7 mouse cellular contexts compared by ENCODE assay signal in the genomic region with DNA sequence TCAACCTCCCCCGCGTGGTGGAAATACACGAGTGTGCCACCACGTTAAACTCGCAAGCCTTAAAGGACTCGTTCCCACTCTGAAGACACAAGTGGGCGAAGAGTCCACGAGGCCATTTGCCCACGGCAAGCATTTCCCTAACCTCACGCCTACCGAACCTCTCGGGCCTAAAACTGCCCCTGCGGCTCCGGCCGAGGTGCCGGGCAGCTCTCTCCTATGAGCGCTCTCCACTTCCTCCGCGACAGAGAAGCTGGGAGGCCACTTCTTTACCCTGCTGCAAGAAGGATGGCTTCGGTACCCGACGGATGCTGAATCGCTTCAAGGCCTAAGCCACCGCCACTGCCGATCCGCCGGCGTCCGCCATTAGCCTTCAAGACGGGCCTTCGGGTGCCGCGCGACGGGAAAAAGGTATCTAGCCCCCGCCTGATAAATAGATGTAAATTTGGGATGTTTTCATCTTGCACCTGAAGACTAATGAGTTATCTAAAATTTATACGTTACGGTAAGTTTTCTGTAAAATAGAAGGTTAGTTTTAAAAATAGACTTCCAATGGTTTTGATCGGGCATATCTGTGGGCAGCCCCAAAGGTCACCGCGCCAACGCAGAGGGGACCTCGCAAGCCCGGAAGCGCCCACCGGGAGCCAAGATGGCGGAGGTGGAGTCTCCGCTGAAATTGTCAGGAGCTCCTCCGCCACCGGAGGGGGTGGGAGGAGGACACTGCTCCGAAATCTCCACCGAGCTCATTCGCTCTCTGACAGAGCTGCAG. TPM values are rescaled to one million over a fixed set of nuclear protein-coding genes. Genes with fewer than 3 reads are reported as not detected.
DNase-seq lines count a peak whose midpoint lies in the region; ATAC-seq lines count a peak whose summit lies in the region.

A gene (plus strand): TSS at position 196 of the 766 bp plus-strand sequence.
A gene (minus strand): TSS at position 383 of the 766 bp plus-strand sequence.

- peak within 1 kb of the TSS; percentile 77 for H3K4me2 ChIP-seq in midbrain, embryonic 13.5 days (replicated peaks)

- no peaks in the 10 kb centered on the region for H3K9me3 ChIP-seq in embryonic facial prominence, embryonic 10.5 days
- H3K9me3 ChIP-seq in limb, embryonic 10.5 days (replicated peaks) = no peaks in the 10 kb centered on the region
- no peaks in the 10 kb centered on the region for H3K9me3 ChIP-seq in midbrain, embryonic 13.5 days

- H3K9ac ChIP-seq in midbrain, embryonic 13.5 days (replicated peaks) = peak within 1 kb of the TSS; percentile 97

- peaks cover 54% of the 10 kb centered on the region for H3K36me3 ChIP-seq in embryonic facial prominence, embryonic 10.5 days (replicated peaks)
- H3K36me3 ChIP-seq in limb, embryonic 10.5 days = peaks cover 59% of the 10 kb centered on the region
- peaks cover 47% of the 10 kb centered on the region for H3K36me3 ChIP-seq in midbrain, embryonic 13.5 days

- peak; percentile 90 for DNase-seq in adrenal gland, postnatal 10 days
- DNase-seq in embryonic facial prominence, embryonic 10.5 days (ENCODE audit: low spot score) = peak; percentile 87
- DNase-seq in kidney, adult 11 months = peak; percentile 84
- DNase-seq in limb, embryonic 10.5 days (ENCODE audit: low spot score) = peak; percentile 89
- peak; percentile 81 for DNase-seq in spleen, adult 12 weeks (ENCODE audit: low spot score)

- WGBS in embryonic facial prominence, embryonic 10.5 days = under 1% methylated on average over 53 of the region's 53 CpGs
- WGBS in limb, embryonic 10.5 days = under 1% methylated on average over 53 of the region's 53 CpGs
- WGBS in midbrain, embryonic 13.5 days = under 1% methylated on average over 53 of the region's 53 CpGs

- H3K4me1 ChIP-seq in embryonic facial prominence, embryonic 10.5 days = peaks cover 24% of the 10 kb centered on the region
- H3K4me1 ChIP-seq in limb, embryonic 10.5 days = peaks cover 22% of the 10 kb centered on the region
- H3K4me1 ChIP-seq in midbrain, embryonic 13.5 days (replicated peaks) = peaks cover 33% of the 10 kb centered on the region

- H3K27ac ChIP-seq in embryonic facial prominence, embryonic 10.5 days (replicated peaks) = peak within 1 kb of the TSS; percentile 99
- peak within 1 kb of the TSS; percentile 97 for H3K27ac ChIP-seq in limb, embryonic 10.5 days
- H3K27ac ChIP-seq in midbrain, embryonic 13.5 days = peak within 1 kb of the TSS; percentile 90

- peak within 1 kb of the TSS; percentile 96 for H3K4me3 ChIP-seq in embryonic facial prominence, embryonic 10.5 days
- H3K4me3 ChIP-seq in limb, embryonic 10.5 days = peak within 1 kb of the TSS; percentile 76
- peak within 1 kb of the TSS; percentile 94 for H3K4me3 ChIP-seq in midbrain, embryonic 13.5 days (replicated peaks)

- H3K27me3 ChIP-seq in embryonic facial prominence, embryonic 10.5 days (replicated peaks; ENCODE audit: low read depth, poor library complexity, severe bottlenecking) = no peaks in the 10 kb centered on the region
- H3K27me3 ChIP-seq in limb, embryonic 10.5 days (ENCODE audit: low read depth, poor library complexity, severe bottlenecking) = no peaks in the 10 kb centered on the region
- H3K27me3 ChIP-seq in midbrain, embryonic 13.5 days = no peaks in the 10 kb centered on the region

- ATAC-seq in granulocyte monocyte progenitor cell, adult 5-6 weeks (replicated peaks; ENCODE audit: poor library complexity, severe bottlenecking) = peak; percentile 94
- ATAC-seq in midbrain, embryonic 13.5 days = peak; percentile 89

RNA-seq across cellular contexts. Expression of the first gene that starts in this region (rescaled TPM):
- 10 to 100 TPM; 75.3 to 89.4 TPM for total RNA-seq in adrenal gland, postnatal 10 days (2021)
- polyA plus RNA-seq in embryonic facial prominence, embryonic 10.5 days (2016; fragmentation: Nextera tagmentation; extraction: Ambion mirVana) = 77.2 and 83.5 TPM in 2 replicates
- total RNA-seq in granulocyte monocyte progenitor cell, adult 5-6 weeks (2014; fragmentation: Nextera tagmentation) = 31.2 and 35.3 TPM in 2 replicates
- 25.1 and 40.6 TPM in 2 replicates for total RNA-seq in granulocyte monocyte progenitor cell, adult 5-6 weeks (2017)
- polyA plus RNA-seq in limb, embryonic 10.5 days (2016; fragmentation: Nextera tagmentation; extraction: Ambion mirVana) = 75.8 and 87.0 TPM in 2 replicates
- polyA plus RNA-seq in midbrain, embryonic 13.5 days (2015; fragmentation: Nextera tagmentation; extraction: Ambion mirVana) = 72.6 and 76.2 TPM in 2 replicates

RNA-seq across cellular contexts. Expression of the second gene that starts in this region (rescaled TPM):
- total RNA-seq in adrenal gland, postnatal 10 days (2021) = 10 to 100 TPM; 61.0 to 74.0 TPM
- 230 and 242 TPM in 2 replicates for polyA plus RNA-seq in embryonic facial prominence, embryonic 10.5 days (2016; fragmentation: Nextera tagmentation; extraction: Ambion mirVana)
- total RNA-seq in granulocyte monocyte progenitor cell, adult 5-6 weeks (2014; fragmentation: Nextera tagmentation) = 149 and 187 TPM in 2 replicates
- 174 and 176 TPM in 2 replicates for total RNA-seq in granulocyte monocyte progenitor cell, adult 5-6 weeks (2017)
- 232 and 238 TPM in 2 replicates for polyA plus RNA-seq in limb, embryonic 10.5 days (2016; fragmentation: Nextera tagmentation; extraction: Ambion mirVana)
- polyA plus RNA-seq in midbrain, embryonic 13.5 days (2015; fragmentation: Nextera tagmentation; extraction: Ambion mirVana) = 133 and 134 TPM in 2 replicates

Comparison
In these comparisons a context has a peak if more than half of its experiments do, and no peak if none do; other contexts are left out.
1. Peak in every context shown above with its lines: DNase-seq, ATAC-seq, H3K4me3 ChIP-seq and H3K27ac ChIP-seq.